Mouse (Mus musculus) kidney, adult 2 months (tissue): ENCODE results near the gene Drap1.

Experiments used
- CTCF ChIP-seq: fragments of 200-500 bp; conservative IDR thresholded peaks from 2 replicates; pipeline ENCODE4 v1.5.1; 2011; ENCODE audit warnings: low read depth, mild to moderate bottlenecking, control low read depth, low read length, moderate library complexity, mixed read lengths; ENCODE audit not compliant: insufficient read depth, insufficient read length
- POLR2A ChIP-seq: fragments of 200-500 bp; IDR thresholded peaks from one replicate; pipeline ENCODE4 v1.6.1; 2011; ENCODE audit warnings: low read depth, low read length, control low read depth

GRCm38 (mm10) chr19:5374177-5374576, 50.6 kb downstream of the Drap1 start:
- TF ChIP-seq CTCF (no peak), POLR2A (no peak)
